Mouse (Mus musculus) lung, postnatal 14 days (tissue): ENCODE results near the gene Olfr159.
A peak's percentile ranks its signal among the peaks of the same experiment; 100 is the strongest.

ENCODE experiments used
- DNase-seq: peaks from one replicate; pipeline ENCODE4 v3.0.0; 2021

Gene Olfr159

DNA sequence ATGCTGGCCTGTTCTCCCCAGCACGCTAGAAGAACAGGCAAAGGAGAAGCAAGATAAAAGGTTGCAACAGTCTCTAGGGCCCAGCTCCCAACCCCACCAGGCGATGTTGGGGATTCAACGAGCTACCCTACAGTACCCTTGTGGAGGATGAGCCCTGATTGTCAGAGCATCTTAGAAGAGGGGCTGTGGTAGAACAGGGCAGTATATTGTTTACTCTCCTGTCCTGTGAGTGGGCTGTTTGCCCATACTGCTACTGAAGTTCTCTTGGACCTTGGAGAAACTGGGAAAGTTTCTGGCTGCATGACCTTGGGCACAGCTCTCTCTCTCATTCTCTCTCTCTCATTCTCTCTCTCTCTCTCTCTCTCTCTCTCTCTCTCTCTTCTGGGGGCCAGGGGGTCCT is 41.7 kb downstream of the Olfr159 start:
- DNase-seq, result no peak

DNA sequence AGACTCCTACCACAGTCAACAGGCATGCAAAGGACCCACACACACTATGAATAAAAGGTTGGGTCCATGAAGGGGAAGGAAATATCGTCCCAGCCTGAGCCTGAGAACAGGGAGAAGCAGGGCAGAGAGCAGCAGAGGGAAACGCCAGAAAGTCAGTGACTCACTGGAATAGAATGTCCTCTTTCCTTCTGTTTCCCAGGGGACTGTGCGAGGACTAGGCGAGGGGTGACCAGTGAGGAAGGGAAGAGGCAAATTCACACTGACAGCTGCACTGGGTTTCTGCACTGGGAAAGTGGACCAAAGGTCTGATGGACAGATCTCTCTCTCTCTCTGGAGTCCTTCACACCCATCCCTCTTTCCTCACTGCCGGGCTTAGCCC is 42.2 kb downstream of the Olfr159 start:
- peak; percentile 67 for DNase-seq

DNA sequence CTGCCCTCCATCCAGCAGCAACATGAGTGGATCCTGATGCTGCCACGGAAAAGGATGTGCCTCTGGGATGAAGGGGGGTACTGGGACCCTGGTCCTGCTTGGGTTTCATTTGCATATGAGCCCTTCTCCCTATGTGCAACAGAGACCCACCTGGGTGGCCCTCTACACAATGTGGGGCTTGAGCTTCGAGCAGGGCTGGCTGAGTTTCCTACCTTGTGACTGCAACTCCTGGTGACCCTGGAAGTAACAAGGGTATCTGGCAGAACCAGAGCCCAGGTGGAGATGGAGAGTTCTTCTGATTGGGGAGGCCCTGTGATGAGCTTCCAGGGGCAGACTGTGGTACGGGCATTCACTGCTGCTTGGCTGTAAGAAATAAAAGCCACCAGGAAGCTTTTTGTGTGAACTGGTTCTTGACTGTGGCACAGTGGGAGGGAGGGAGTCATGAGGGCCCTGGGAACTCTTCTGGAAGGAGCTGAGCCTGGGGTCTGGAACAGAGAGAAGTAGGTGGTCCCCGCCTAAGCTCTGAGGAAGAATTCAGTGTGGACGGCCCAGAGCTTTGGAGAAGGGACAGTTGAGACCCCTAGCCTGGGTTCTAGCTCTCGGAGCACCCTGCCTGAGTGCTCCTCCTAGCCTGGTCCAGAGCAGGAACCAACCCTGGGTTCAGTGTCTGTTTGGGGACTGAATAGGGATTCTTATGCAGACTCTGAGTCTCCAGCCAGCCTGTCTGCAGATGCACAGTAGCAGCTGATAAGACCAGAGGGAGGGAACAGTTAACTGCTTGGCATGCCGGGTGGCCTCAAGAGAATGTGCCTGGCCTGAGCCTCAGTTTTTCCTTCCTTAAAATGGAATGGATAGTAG is 42.9 kb downstream of the Olfr159 start:
- no peak for DNase-seq

DNA sequence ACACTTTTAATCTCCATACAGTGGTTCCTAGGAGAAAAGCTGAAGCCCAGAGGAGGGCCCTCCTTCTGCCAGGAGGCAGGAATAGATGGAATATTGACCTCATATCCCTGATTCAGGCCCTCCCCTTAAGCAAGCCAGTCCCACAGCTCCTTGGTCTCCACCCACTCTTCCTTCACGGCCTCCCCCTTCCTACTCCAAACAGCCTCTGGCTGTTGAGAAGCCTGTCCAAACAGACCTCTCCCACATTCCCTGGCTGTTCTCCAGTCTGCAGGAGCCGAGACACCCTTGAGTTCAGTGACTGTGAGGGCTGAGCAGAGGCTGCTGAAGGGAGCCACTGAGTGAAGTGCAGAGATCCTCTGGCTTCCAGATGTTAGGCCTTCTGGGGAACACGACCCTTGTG is 43.8 kb downstream of the Olfr159 start, which contains the start of gene Hrct1:
Gene Hrct1 (plus strand): TSS at position 194 of the 400 bp plus-strand sequence.
- peak; percentile 90 for DNase-seq

DNA sequence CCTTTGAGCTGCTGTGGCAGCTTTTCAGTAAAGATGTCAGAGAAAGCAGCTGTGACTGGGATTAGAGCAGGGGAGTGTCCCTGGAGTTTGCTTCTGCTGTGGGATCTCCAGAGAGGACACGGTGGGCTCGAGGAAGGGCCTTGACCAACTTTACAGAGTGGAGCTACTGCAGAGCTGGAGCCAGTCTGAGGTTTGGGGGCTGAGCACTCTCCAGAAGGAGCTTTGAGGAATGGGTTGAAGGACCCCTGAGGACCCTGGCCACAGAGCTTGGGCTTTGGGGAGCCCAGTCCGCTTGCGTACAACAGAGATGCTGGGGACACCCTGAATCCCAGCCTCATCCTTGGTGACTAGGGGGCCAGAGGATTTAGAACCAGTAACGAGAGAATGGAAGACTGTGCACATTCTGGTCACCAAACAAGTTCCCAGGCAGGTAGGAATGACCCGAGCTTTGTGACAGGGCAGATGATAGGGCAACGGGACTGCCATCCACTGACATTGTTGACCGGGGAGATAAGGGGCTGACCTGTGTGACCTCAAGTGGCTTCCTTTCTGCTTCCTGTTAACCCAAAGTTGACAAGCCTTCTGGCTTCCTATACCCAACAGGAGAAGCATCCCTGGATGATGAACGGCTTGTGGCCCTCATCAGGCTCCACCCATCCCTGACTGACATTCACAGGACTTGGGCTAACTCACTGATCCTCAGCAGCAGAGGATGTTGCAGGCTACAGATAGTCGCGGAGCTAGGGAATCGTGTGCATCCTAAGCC is 44.4 kb downstream of the Olfr159 start:
- DNase-seq, result no peak

DNA sequence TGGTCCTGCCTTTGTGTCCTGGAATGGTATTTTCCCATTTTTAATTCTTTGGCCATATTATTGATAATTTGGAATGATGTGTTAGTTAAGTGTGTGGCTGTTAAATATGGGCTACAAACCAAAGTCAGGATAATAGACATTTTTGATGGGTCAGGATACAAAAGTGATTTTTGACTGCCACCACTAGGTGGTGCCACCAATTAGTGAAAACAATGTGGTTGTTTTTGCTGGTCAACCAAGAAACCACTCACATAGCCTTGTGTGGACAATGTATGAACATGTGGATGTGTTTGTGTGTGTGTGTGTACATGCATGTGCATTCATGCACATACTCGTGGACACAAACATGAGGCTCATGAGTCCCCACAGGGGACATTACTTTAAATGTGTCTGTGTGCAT is 46.0 kb downstream of the Olfr159 start:
- peak; percentile 79 for DNase-seq

DNA sequence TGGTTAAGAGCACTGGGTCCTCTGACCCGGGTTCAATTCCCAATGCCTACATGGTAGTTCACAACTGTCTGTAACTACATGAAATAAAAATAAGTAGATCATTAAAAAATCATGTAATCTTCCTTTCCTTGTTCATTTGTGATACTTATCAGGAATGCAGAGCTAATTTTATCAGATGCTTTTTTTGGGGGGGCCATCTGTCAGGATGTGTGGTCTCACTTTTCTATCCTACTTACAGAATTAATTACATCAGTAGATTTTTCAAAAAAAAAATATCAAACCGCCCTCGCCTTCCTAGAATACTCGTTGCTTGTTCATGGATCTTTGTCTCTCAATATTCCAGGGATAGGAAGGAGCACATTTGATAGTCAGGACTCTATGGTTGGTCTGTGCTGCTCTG is 48.6 kb downstream of the Olfr159 start:
- no peak for DNase-seq

DNA sequence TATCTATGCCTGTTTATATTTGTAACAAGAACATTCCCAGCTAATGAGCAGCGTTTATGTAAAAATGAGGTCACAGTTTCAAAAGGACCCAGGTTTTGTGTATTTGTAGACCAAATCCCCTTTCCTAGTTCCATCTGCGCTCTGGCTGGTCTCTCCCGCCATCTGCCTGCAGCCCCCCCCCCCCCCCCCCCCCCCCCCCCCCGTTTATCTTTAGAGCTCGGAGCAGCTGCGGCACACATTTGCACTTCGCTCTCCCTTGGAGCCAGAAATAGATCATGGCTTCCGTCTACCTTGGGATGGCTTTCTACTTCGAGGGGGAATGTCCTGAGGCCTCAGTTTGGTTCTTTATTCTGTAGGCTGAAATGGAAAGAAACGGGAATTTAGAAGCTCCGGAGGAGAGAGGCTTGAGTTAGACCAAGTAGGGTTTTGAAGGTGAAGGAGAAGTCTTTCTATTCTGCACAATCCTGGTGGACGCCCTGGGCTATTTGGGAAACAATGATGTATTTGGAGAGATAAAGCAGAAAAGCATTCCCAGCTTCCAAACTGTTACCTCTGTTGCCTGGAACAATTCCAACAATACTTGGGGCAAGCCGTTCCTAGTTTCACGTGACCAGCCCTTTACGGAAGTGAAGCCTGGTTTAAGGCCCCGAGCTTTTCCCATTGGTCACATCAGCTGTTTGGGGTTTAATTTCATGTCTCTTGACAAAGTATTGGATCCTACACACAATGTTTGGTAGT is 50.1 kb downstream of the Olfr159 start:
- DNase-seq, result no peak
